Mouse (Mus musculus): Measurements from ENCODE around the gene D3Ertd254e.

DNA sequence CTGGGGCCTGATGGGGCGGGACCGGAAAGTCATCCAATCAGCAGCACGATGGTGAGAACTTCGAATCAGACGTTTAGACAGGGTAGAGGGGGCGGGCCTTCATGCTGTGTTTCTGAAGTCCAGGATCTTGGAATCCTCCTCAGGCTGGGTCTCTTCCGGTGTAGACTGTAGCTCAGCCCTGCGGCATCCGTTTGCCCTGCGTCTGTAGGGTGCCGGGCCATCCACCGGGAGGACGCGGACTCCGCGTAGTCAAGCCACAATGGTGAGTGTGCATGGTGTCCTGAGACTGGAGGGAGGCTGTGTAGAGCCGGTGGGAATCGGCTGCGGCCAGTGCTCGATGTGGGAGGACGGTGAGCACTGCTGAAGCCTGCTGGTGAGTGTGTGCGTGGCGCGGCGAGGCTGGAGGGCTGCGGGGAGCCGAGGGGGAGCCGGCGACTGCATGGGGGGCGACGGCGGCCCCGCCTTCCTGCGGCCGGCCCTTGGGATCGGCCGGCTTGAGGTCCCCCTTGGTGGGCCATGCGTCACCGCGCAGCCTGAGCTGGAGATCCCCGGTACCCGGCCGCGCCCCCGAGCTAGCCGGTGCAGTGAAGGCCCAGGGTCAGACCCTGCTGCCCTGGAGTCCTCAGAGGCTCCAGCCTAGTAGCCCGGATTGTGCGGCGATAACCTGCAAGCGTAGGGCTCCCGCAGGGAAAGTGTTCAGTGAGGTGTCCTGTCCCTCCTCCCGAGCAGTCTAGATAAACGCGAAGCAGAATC lies at the start of gene D3Ertd254e:
- TF ChIP-seq CTCF (conservative IDR thresholded peaks at IDR 0.05 in 1 of 2, IDR thresholded peaks at IDR 0.05 in 1 of 2; ENCODE audit: low read depth in 2 of 2, low read length in 2 of 2) (no peak), ELF1 (IDR thresholded peaks at IDR 0.05; ENCODE audit: low read depth, low read length) (peak; percentile 76), NELFE (IDR thresholded peaks at IDR 0.05; ENCODE audit: low read depth, low read length) (peak; percentile 84), ETS1 (conservative IDR thresholded peaks at IDR 0.05; ENCODE audit: low read depth, low read length) (no peak)

All from CH12.LX (cell line).